15 mouse cellular contexts compared by ENCODE assay signal in genomic region chr12:39036466-39037037, GRCm38 (mm10).
"Had no signal": no experiment of that assay in that cellular context is flagged by ENCODE, and none has a peak within 500 bp of the region (broad histone marks: within the 10 kb centered on the region; RNA-seq: fewer than 3 reads in every experiment).

No protein-coding gene starts in this region.

- H3K27me3 ChIP-seq: limb, embryonic 15.5 days; liver, embryonic 12.5 days; neural tube, embryonic 13.5 days had no signal

- H3K4me3 ChIP-seq: left cerebral cortex, adult 2 months; limb, embryonic 15.5 days; liver, embryonic 12.5 days; midbrain, embryonic 10.5 days; neural tube, embryonic 13.5 days had no signal

- H3K4me1 ChIP-seq: limb, embryonic 15.5 days; liver, embryonic 12.5 days; midbrain, embryonic 10.5 days; neural tube, embryonic 13.5 days had no signal

- H3K36me3 ChIP-seq: limb, embryonic 15.5 days; liver, embryonic 12.5 days; midbrain, embryonic 10.5 days; neural tube, embryonic 13.5 days had no signal

- H3K9me3 ChIP-seq: limb, embryonic 15.5 days; liver, embryonic 12.5 days; midbrain, embryonic 10.5 days; neural tube, embryonic 13.5 days had no signal

- H3K4me2 ChIP-seq: limb, embryonic 15.5 days; liver, embryonic 12.5 days; lung, embryonic 14.5 days; neural tube, embryonic 13.5 days had no signal

- ATAC-seq: liver, embryonic 12.5 days had no signal

- DNase-seq: kidney, postnatal 25 days; lung, embryonic 14.5 days; lung, postnatal 10 days; lung, postnatal 4 days; midbrain, embryonic 14.5 days; retina, postnatal 1 day; right cerebral cortex, postnatal 4 days; spleen, adult 18-20 months; thymus, adult 18-20 months; thymus, postnatal 14 days had no signal

- H3K27ac ChIP-seq: left cerebral cortex, adult 2 months; limb, embryonic 15.5 days; liver, embryonic 12.5 days; midbrain, embryonic 10.5 days; neural tube, embryonic 13.5 days had no signal

- H3K9ac ChIP-seq: limb, embryonic 15.5 days; liver, embryonic 12.5 days; lung, embryonic 14.5 days; neural tube, embryonic 13.5 days had no signal
